Mouse (Mus musculus): ENCODE measurements around the gene Slc24a2.

GRCm38 (mm10) chr4:86987846-86988245, 242.4 kb downstream of the Slc24a2 start:
- TF ChIP-seq CTCF (IDR thresholded peaks at IDR 0.05; ENCODE audit: insufficient read depth, low read depth, low read length) (no peak), POLR2A (IDR thresholded peaks at IDR 0.05; ENCODE audit: insufficient read depth, low read depth, low read length) (no peak)
